Mouse (Mus musculus): ENCODE data around the gene Shkbp1.

The Shkbp1 gene

GRCm38 (mm10) chr7:27364379-27364778 lies 8.6 kb upstream of the Shkbp1 start:
- no peak for DNase-seq

- peak; percentile 100 for DNase-seq
Measured at GRCm38 (mm10) chr7:27361283-27361946, 5.6 kb upstream of the Shkbp1 start.

- DNase-seq: no peak
Measured at GRCm38 (mm10) chr7:27360749-27361148, 4.9 kb upstream of the Shkbp1 start.

- DNase-seq: no peak
Measured at GRCm38 (mm10) chr7:27359706-27360358, 4.0 kb upstream of the Shkbp1 start.

- DNase-seq: no peak
Measured at GRCm38 (mm10) chr7:27359162-27359561, 3.3 kb upstream of the Shkbp1 start.

GRCm38 (mm10) chr7:27357595-27357978 lies 1.8 kb upstream of the Shkbp1 start:
- DNase-seq: no peak

- peak; percentile 36 to 66 for DNase-seq
Measured at GRCm38 (mm10) chr7:27356861-27357594, 1.2 kb upstream of the Shkbp1 start, which contains the start of gene Gm20479. Gene Gm20479 (minus strand): TSS chr7:27357419.

GRCm38 (mm10) chr7:27356248-27356647 lies 429 bp upstream of the Shkbp1 start:
- peak; percentile 39 to 78 for DNase-seq

GRCm38 (mm10) chr7:27355261-27355660 lies 558 bp downstream of the Shkbp1 start:
- DNase-seq: no peak

- no peak for DNase-seq
Measured at GRCm38 (mm10) chr7:27354783-27355182, 1.0 kb downstream of the Shkbp1 start.

GRCm38 (mm10) chr7:27354144-27354543 lies 1.7 kb downstream of the Shkbp1 start:
- peak; percentile 57 to 63 for DNase-seq

GRCm38 (mm10) chr7:27345444-27345843 lies 10.4 kb downstream of the Shkbp1 start:
- no peak for DNase-seq

- DNase-seq: no peak
Measured at GRCm38 (mm10) chr7:27342595-27342994, 13.2 kb downstream of the Shkbp1 start.

GRCm38 (mm10) chr7:27339519-27339918 lies 16.3 kb downstream of the Shkbp1 start:
- DNase-seq: no peak

GRCm38 (mm10) chr7:27339114-27339513 lies 16.7 kb downstream of the Shkbp1 start:
- DNase-seq: no peak

GRCm38 (mm10) chr7:27337175-27337853 lies 18.5 kb downstream of the Shkbp1 start, which contains the start of gene Ltbp4:
Gene Ltbp4 (minus strand): TSS chr7:27337692.
- peak; percentile 83 to 96 for DNase-seq

- peak; percentile 90 to 92 for DNase-seq
Measured at GRCm38 (mm10) chr7:27335928-27336823, 19.6 kb downstream of the Shkbp1 start.

- no peak for DNase-seq
Measured at GRCm38 (mm10) chr7:27335011-27335720, 20.7 kb downstream of the Shkbp1 start.

GRCm38 (mm10) chr7:27334405-27334911 lies 21.4 kb downstream of the Shkbp1 start:
- peak; percentile 42 to 82 for DNase-seq

GRCm38 (mm10) chr7:27333316-27333941 lies 22.4 kb downstream of the Shkbp1 start:
- no peak for DNase-seq
